Mouse (Mus musculus): ENCODE results near the gene Fam187a. TPM values are rescaled to one million over a fixed set of nuclear protein-coding genes. Genes with fewer than 3 reads are reported as not detected.

Fam187a gene
- total RNA-seq (2023; ENCODE audit: inconsistent age), result not detected in 4 replicates

GRCm38 (mm10) chr11:102884616-102885219, at the start of gene Fam187a:
Gene Fam187a (plus strand): TSS chr11:102885169.

GRCm38 (mm10) chr11:102835549-102835948, 49.4 kb upstream of the Fam187a start, which contains the start of gene Higd1b:
Gene Higd1b (plus strand): TSS chr11:102835849.

GRCm38 (mm10) chr11:102880585-102881313, 4.2 kb upstream of the Fam187a start, which contains the start of the genes Eftud2 and Ccdc103:
Gene Eftud2 (minus strand): TSS chr11:102880985.
Gene Ccdc103 (plus strand): TSS chr11:102881204.

GRCm38 (mm10) chr11:102900763-102901162, 15.8 kb downstream of the Fam187a start, which contains the start of gene Gfap:
Gene Gfap (minus strand): TSS chr11:102900912.

GRCm38 (mm10) chr11:102924557-102925350, 39.8 kb downstream of the Fam187a start, which contains the start of gene Kif18b:
Gene Kif18b (minus strand): TSS chr11:102925124.

Other genes with a start within 250 kb of the Fam187a start
- gene Meioc, start 221.5 kb upstream of the Fam187a start, total RNA-seq (2023; ENCODE audit: inconsistent age), result not detected in 4 replicates
- gene Ccdc43, start 187.4 kb upstream of the Fam187a start, total RNA-seq (2023; ENCODE audit: inconsistent age), result 25.4 to 29.9 TPM (median 25.8 TPM) in 4 replicates
- gene Adam11, start 123.7 kb upstream of the Fam187a start, total RNA-seq (2023; ENCODE audit: inconsistent age), result 0.18 TPM in 1 of 4 replicates, not detected in the others
- gene Gjc1, start 65.5 kb upstream of the Fam187a start, total RNA-seq (2023; ENCODE audit: inconsistent age), result not detected in 4 replicates
- gene Higd1b, start 49.3 kb upstream of the Fam187a start, total RNA-seq (2023; ENCODE audit: inconsistent age), result not detected in 4 replicates
- gene Eftud2, start 4.2 kb upstream of the Fam187a start, total RNA-seq (2023; ENCODE audit: inconsistent age), result 130 to 159 TPM (median 135 TPM) in 4 replicates
- gene Ccdc103, start 4.0 kb upstream of the Fam187a start, total RNA-seq (2023; ENCODE audit: inconsistent age), result 0.26 TPM in 1 of 4 replicates, not detected in the others
- not detected in 4 replicates for gene Gfap, start 15.7 kb downstream of the Fam187a start, total RNA-seq (2023; ENCODE audit: inconsistent age)
- 1.1 to 1.9 TPM (median 1.2 TPM) in 4 replicates for gene Kif18b, start 40.0 kb downstream of the Fam187a start, total RNA-seq (2023; ENCODE audit: inconsistent age)
- not detected in 4 replicates for gene C1ql1, start 61.5 kb downstream of the Fam187a start, total RNA-seq (2023; ENCODE audit: inconsistent age)
- 58.0 to 62.2 TPM (median 59.9 TPM) in 4 replicates for gene Nmt1, start 143.0 kb downstream of the Fam187a start, total RNA-seq (2023; ENCODE audit: inconsistent age)
- gene Dcakd, start 143.2 kb downstream of the Fam187a start, total RNA-seq (2023; ENCODE audit: inconsistent age), result 15.0 to 17.7 TPM (median 15.8 TPM) in 4 replicates
- gene Plcd3, start 216.5 kb downstream of the Fam187a start, total RNA-seq (2023; ENCODE audit: inconsistent age), result 2.7 to 4.7 TPM (median 3.8 TPM) in 4 replicates
- gene Acbd4, start 216.5 kb downstream of the Fam187a start, total RNA-seq (2023; ENCODE audit: inconsistent age), result 46.6 to 58.5 TPM (median 49.6 TPM) in 4 replicates
- gene Hexim1, start 231.1 kb downstream of the Fam187a start, total RNA-seq (2023; ENCODE audit: inconsistent age), result 55.6 to 59.2 TPM (median 56.1 TPM) in 4 replicates
- 3.5 to 7.4 TPM (median 6.4 TPM) in 4 replicates for gene Hexim2, start 247.3 kb downstream of the Fam187a start, total RNA-seq (2023; ENCODE audit: inconsistent age)